Mouse (Mus musculus) forebrain, postnatal 0 days (tissue): ENCODE measurements around the gene Plscr2. TPM values are rescaled to one million over a fixed set of nuclear protein-coding genes. Genes with fewer than 3 reads are reported as not detected.

ENCODE experiments used
- ATAC-seq: fragments of 200-750 bp; cut with Nextera tagmentation; 2 replicates; pipeline ENCODE4 v1.8.0; 2017; ENCODE audit warnings: mild to moderate bottlenecking, moderate library complexity
- DNase-seq: peaks from one replicate; pipeline ENCODE4 v3.0.0-alpha.2; 2015
- H3K27ac ChIP-seq: fragments of 300-500 bp; sonication (generic); 2 replicates; pipeline ENCODE4 v1.5.1; 2014; ENCODE audit warnings: low read depth, mild to moderate bottlenecking, antibody characterized with exemption, low read length, moderate library complexity, mixed read lengths
- H3K27me3 ChIP-seq: fragments of 300-500 bp; sonication (generic); 2 replicates; pipeline ENCODE4 v1.6.1; 2014; ENCODE audit warnings: mild to moderate bottlenecking, low read length, mixed read lengths; ENCODE audit not compliant: insufficient read depth
- H3K36me3 ChIP-seq: fragments of 300-500 bp; sonication (generic); 2 replicates; pipeline ENCODE4 v1.6.1; 2014; ENCODE audit warnings: mild to moderate bottlenecking, moderate library complexity; ENCODE audit not compliant: insufficient read depth
- H3K4me1 ChIP-seq: fragments of 300-500 bp; sonication (generic); 2 replicates; pipeline ENCODE4 v1.6.1; 2014; ENCODE audit warnings: antibody characterized with exemption; ENCODE audit not compliant: insufficient read depth
- H3K4me2 ChIP-seq: fragments of 300-500 bp; sonication (generic); 2 replicates; pipeline ENCODE4 v1.6.1; 2014; ENCODE audit warnings: low read depth, mild to moderate bottlenecking, moderate library complexity
- H3K4me3 ChIP-seq: fragments of 300-500 bp; sonication (generic); 2 replicates; pipeline ENCODE4 v1.5.1; 2014; ENCODE audit warnings: low read depth, low read length, mixed read lengths
- H3K9ac ChIP-seq: fragments of 300-500 bp; sonication (generic); 2 replicates; pipeline ENCODE4 v1.6.1; 2014; ENCODE audit warnings: mild to moderate bottlenecking
- H3K9me3 ChIP-seq: fragments of 300-500 bp; sonication (generic); 2 replicates; pipeline ENCODE4 v1.6.1; 2016; ENCODE audit warnings: low read length
- CTCF ChIP-seq: sonication (generic); IDR thresholded peaks from 2 replicates; pipeline ENCODE4 v1.5.1; 2016; ENCODE audit warnings: antibody characterized with exemption, control low read depth, low read depth
- WGBS: fragments of 180-500 bp; shearing (Covaris S2); extraction: QIAGEN DNeasy Blood & Tissue Kit; methylation state at CpG from one replicate; pipeline ENCODE4 v1.1.7; 2014; 5-methylcytosine and 5-hydroxymethylcytosine counted together
- polyA plus RNA-seq: library from polyadenylated mRNA; unstranded; fragments of >200 nt; fragmentation: Nextera tagmentation; extraction: Ambion mirVana; gene quantifications from 2 replicates; pipeline ENCODE4 v1.2.1, GENCODE M21; 2015
- total RNA-seq: library from RNA; depleted of rRNA; stranded (reverse); fragments of >200 nt; gene quantifications from 2 replicates; pipeline ENCODE4 v1.2.3, GENCODE M21; 2014

The Plscr2 gene
- total and polyA plus RNA-seq, 2 experiments from 2014 or later = 1.7 to 2.0 TPM

GRCm38 (mm10) chr9:92265719-92266118 is 9.7 kb upstream of the Plscr2 start:
- Histone ChIP-seq H3K9me3 (no peaks in the 10 kb centered on the region), H3K4me1 (no peaks in the 10 kb centered on the region), H3K4me3 (no peak overlapping the region), H3K27ac (no peak overlapping the region), H3K9ac (no peak overlapping the region), H3K36me3 (no peaks in the 10 kb centered on the region), H3K27me3 (no peaks in the 10 kb centered on the region), H3K4me2 (no peak overlapping the region)
- no peak for ATAC-seq
- 87% methylated on average over 4 of the region's 4 CpGs for WGBS
- TF ChIP-seq CTCF = no peak
- no peak for DNase-seq

- H3K4me1 ChIP-seq = no peaks in the 10 kb centered on the region
- H3K4me2 ChIP-seq = no peak overlapping the region
- no peak for DNase-seq
- H3K36me3 ChIP-seq = no peaks in the 10 kb centered on the region
- 87% methylated on average over 8 of the region's 8 CpGs for WGBS
- H3K27ac ChIP-seq = no peak overlapping the region
- H3K9ac ChIP-seq = no peak overlapping the region
- ATAC-seq = no peak
- no peaks in the 10 kb centered on the region for H3K9me3 ChIP-seq
- TF ChIP-seq CTCF = no peak
- no peak overlapping the region for H3K4me3 ChIP-seq
- H3K27me3 ChIP-seq = no peaks in the 10 kb centered on the region
Measured at GRCm38 (mm10) chr9:92266558-92267171, 8.7 kb upstream of the Plscr2 start.

GRCm38 (mm10) chr9:92267732-92268131 is 7.7 kb upstream of the Plscr2 start:
- Histone ChIP-seq H3K4me2 (no peak overlapping the region), H3K27ac (no peak overlapping the region), H3K4me3 (no peak overlapping the region), H3K9ac (no peak overlapping the region), H3K36me3 (no peaks in the 10 kb centered on the region), H3K9me3 (no peaks in the 10 kb centered on the region), H3K27me3 (no peaks in the 10 kb centered on the region), H3K4me1 (no peaks in the 10 kb centered on the region)
- DNase-seq (no peak), ATAC-seq (no peak)
- TF ChIP-seq CTCF = no peak
- WGBS = 85% methylated on average over 1 of the region's 1 CpGs

- H3K9ac ChIP-seq = no peak overlapping the region
- no peak overlapping the region for H3K4me3 ChIP-seq
- TF ChIP-seq CTCF = no peak
- H3K36me3 ChIP-seq = no peaks in the 10 kb centered on the region
- ATAC-seq (no peak), DNase-seq (no peak)
- H3K27ac ChIP-seq = no peak overlapping the region
- no peak overlapping the region for H3K4me2 ChIP-seq
- no peaks in the 10 kb centered on the region for H3K9me3 ChIP-seq
- H3K27me3 ChIP-seq = no peaks in the 10 kb centered on the region
- WGBS = 96% methylated on average over 5 of the region's 5 CpGs
- H3K4me1 ChIP-seq = no peaks in the 10 kb centered on the region
Measured at GRCm38 (mm10) chr9:92269829-92270404, 5.5 kb upstream of the Plscr2 start.

GRCm38 (mm10) chr9:92270927-92271326 is 4.5 kb upstream of the Plscr2 start:
- H3K9me3 ChIP-seq = no peaks in the 10 kb centered on the region
- H3K4me2 ChIP-seq = no peak overlapping the region
- H3K36me3 ChIP-seq = no peaks in the 10 kb centered on the region
- H3K9ac ChIP-seq = no peak overlapping the region
- TF ChIP-seq CTCF = no peak
- H3K27ac ChIP-seq = no peak overlapping the region
- DNase-seq (no peak), ATAC-seq (no peak)
- no peaks in the 10 kb centered on the region for H3K27me3 ChIP-seq
- H3K4me1 ChIP-seq = no peaks in the 10 kb centered on the region
- no peak overlapping the region for H3K4me3 ChIP-seq
- 59% methylated on average over 4 of the region's 4 CpGs for WGBS

GRCm38 (mm10) chr9:92272650-92273049 is 2.8 kb upstream of the Plscr2 start:
- Histone ChIP-seq H3K27ac (no peak overlapping the region), H3K4me2 (no peak overlapping the region), H3K27me3 (no peaks in the 10 kb centered on the region), H3K4me1 (no peaks in the 10 kb centered on the region), H3K36me3 (no peaks in the 10 kb centered on the region), H3K4me3 (no peak overlapping the region), H3K9me3 (no peaks in the 10 kb centered on the region), H3K9ac (no peak overlapping the region)
- no peak for TF ChIP-seq CTCF
- ATAC-seq (no peak), DNase-seq (no peak)
- 92% methylated on average over 4 of the region's 4 CpGs for WGBS

- Histone ChIP-seq H3K9me3 (no peaks in the 10 kb centered on the region), H3K27me3 (no peaks in the 10 kb centered on the region), H3K4me2 (no peak overlapping the region), H3K36me3 (no peaks in the 10 kb centered on the region), H3K27ac (no peak overlapping the region), H3K4me3 (no peak overlapping the region), H3K9ac (no peak overlapping the region), H3K4me1 (no peaks in the 10 kb centered on the region)
- TF ChIP-seq CTCF = no peak
- DNase-seq (no peak), ATAC-seq (no peak)
- WGBS = 87% methylated on average over 2 of the region's 2 CpGs
Measured at GRCm38 (mm10) chr9:92273271-92273670, 2.1 kb upstream of the Plscr2 start.
